Mouse (Mus musculus) CD4-positive helper T cell, adult 2 months (primary cell): ENCODE measurements around the gene Tbc1d21.

Experiments used
- DNase-seq: peaks from one replicate; pipeline ENCODE4 v3.0.0-alpha.2; 2012; ENCODE audit warnings: low read depth, missing footprints, low spot score

Gene Tbc1d21

GRCm38 (mm10) chr9:58345963-58346362, 24.3 kb downstream of the Tbc1d21 start:
- DNase-seq: no peak

- no peak for DNase-seq
These were observed 28.5 kb downstream of the Tbc1d21 start for GRCm38 (mm10) chr9:58341795-58342194.

GRCm38 (mm10) chr9:58336650-58337281, 33.5 kb downstream of the Tbc1d21 start:
- no peak for DNase-seq

DNA sequence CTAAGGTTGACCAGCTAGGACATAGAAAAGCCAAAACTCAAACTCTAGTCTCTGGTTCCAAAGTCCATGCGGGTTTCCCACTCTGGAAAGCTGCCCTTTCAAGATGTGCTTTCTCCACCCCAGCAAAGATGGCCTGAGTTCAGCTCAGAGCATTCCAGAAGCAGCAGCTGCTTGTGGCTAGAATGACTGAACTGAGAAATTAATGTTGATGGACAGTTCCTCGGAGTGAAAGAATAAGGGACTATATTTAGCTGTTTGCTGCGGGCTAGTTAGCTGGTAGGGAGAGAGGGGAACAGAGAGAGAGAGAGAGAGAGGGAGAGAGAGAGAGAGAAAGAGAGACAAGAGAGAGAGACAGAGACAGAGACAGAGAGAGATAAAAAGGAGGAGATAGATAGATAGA, 39.0 kb downstream of the Tbc1d21 start:
- DNase-seq: no peak

- no peak for DNase-seq
These were observed 40.0 kb downstream of the Tbc1d21 start for GRCm38 (mm10) chr9:58330293-58330692.

DNA sequence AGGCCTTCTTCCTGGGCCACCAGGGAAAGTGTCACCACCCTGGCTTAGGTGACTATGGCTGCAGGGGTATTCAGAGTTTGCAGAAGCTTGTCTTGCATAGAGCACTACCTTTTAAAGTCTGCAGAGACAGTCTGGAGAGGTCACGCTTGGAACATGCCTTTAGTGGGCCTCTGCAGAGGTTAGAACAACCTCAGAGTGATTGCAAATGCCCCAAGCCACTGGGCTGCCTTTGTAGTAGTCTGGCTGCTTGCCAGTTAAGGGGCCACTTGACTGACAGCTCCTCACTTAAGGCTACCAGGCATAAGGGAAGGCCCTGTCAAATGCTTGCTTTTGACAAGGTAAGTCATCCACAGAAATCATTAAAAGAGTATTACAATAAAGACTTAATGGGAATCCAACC, 42.9 kb downstream of the Tbc1d21 start:
- no peak for DNase-seq

DNA sequence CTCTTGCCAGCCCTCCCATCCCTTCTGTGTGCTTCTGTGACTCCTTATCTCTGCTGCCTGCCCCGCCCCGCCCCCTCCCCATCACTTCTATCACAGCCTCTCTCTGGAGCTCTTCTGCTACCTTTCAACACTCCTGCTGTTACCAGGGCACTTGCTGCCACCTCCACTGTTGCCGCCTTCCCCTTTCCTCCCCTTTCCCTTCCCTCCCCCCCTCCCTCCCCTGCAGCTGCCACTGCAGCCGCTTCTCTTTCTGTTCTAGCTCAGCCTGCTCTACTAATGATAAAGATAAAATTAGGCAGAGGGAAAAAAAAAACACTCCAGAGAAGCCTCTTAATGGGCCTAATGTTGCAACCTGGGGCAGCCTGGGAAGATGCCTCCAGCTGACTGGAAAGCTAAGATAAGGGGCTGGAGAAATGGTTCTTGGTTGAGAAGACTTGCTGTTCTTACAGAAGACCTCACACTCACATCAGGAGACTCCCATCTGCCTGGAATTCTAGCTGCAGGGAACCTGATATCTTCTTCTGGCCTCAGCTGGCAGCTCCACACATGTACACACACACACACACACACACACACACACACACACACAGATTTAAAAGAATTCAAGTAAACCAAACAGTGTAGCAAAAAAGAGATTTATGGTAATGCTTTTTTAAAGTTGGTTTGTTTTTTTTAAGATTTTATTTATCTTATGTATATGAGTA, 43.6 kb downstream of the Tbc1d21 start:
- DNase-seq: no peak

- no peak for DNase-seq
These were observed 48.6 kb downstream of the Tbc1d21 start for GRCm38 (mm10) chr9:58321681-58322080.

DNA sequence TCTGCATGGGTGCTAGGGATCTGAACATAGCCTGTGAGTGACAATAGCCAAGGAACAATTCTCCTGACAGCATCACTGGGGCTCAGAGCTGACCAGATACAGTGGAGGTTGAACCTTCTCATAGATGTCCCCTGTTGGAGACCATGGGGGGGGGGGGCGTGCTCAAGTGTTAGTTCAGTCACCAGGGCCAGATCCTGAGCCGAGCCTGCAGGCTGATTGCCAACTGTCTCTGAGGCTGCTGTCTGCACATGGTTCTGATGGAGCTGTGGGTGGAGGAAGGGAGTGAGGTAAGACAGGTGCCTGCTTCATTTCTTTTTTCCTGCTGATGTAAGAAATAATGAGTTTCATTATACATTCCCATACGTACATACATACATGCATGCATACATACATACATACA, 51.9 kb downstream of the Tbc1d21 start:
- DNase-seq: no peak

GRCm38 (mm10) chr9:58317381-58317780, 52.9 kb downstream of the Tbc1d21 start:
- DNase-seq: no peak

- DNase-seq: no peak
These were observed 53.5 kb downstream of the Tbc1d21 start for GRCm38 (mm10) chr9:58316784-58317183.

- DNase-seq: no peak
These were observed 54.4 kb downstream of the Tbc1d21 start for GRCm38 (mm10) chr9:58315850-58316249.

- no peak for DNase-seq
These were observed 55.4 kb downstream of the Tbc1d21 start for GRCm38 (mm10) chr9:58314682-58315360.

- DNase-seq: no peak
These were observed 57.3 kb downstream of the Tbc1d21 start, which contains the start of gene Loxl1 for GRCm38 (mm10) chr9:58312944-58313359. TSS of gene Loxl1 (minus strand) at chr9:58313186.

GRCm38 (mm10) chr9:58312196-58312943, 57.9 kb downstream of the Tbc1d21 start:
- DNase-seq: no peak

DNA sequence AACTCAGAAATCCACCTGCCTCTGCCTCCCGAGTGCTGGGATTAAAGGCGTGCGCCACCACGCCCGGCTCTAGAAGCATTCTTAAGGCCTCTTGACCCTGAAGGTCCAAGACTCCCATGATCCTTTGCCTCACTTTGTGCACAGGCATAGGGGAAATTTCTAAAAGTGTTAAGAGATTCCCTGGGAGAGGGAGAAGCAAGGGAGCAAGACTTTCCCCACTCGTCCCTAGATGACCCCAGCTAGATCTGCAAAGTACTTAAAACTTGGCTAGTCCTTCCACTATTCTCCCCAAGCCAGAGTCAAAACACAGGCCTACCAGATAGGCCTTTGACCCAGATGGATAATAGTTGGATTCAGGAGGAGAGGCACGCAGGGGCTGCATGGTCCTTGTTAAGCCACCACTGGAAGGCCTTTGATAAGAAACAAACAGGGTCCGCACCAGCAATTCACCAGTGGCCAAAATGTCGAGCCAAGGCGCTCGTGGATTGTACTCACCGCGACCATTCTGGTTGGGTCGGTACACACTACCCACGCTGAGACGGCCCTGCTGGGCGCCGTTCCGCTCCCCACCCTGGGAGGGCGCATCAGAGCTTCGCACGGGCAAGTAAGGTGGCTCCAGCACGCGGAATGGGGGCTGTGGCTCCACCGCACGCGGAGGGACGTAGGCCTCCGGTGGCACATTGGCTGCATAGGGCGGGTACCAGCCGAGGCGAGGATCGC, 58.9 kb downstream of the Tbc1d21 start:
- no peak for DNase-seq

GRCm38 (mm10) chr9:58310043-58310660, 60.1 kb downstream of the Tbc1d21 start:
- no peak for DNase-seq
